Mouse (Mus musculus): Measurements from ENCODE around the gene Sema4a. TPM values are rescaled to one million over a fixed set of nuclear protein-coding genes. Genes with fewer than 3 reads are reported as not detected.

Gene Sema4a
- 87.8 and 314 TPM in 2 replicates for polyA plus RNA-seq (2012; ENCODE audit: low replicate concordance)

DNA sequence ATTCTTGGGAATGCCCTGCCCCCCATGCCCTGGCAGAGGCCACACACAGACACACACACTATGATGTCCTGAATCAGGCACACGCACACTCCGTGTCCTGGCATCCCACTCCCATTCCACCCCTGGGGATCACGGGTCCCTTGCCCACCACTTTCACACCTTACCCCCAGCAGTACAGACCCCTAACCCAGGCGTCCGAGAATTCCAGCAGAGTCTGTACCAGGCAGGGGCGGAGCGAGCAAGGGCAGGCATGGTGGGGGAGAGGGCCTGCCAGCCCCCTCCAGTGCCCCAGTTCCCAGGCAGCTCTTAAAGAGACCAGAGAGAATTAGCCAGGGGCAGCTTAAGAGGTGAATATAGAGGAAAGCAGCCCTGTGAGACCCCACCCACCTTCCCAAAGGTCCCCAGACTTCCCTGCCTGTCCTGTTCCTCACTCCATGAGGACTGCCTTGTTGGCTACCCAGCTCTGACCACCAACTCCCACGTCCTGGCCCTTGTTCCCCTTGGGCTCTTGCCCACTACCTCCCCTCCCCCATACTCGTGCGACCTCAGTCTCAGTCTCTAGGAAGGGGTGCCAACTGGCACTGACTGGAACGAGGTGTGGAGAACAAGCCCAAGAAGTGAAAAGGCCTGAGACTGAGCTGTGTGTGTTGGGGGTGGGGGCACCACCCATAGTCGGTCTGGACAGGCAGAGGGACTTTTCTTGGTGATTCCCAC is at the start of gene Sema4a:
Sema4a (minus strand) TSS at position 200 of the 714 bp plus-strand sequence.

DNA sequence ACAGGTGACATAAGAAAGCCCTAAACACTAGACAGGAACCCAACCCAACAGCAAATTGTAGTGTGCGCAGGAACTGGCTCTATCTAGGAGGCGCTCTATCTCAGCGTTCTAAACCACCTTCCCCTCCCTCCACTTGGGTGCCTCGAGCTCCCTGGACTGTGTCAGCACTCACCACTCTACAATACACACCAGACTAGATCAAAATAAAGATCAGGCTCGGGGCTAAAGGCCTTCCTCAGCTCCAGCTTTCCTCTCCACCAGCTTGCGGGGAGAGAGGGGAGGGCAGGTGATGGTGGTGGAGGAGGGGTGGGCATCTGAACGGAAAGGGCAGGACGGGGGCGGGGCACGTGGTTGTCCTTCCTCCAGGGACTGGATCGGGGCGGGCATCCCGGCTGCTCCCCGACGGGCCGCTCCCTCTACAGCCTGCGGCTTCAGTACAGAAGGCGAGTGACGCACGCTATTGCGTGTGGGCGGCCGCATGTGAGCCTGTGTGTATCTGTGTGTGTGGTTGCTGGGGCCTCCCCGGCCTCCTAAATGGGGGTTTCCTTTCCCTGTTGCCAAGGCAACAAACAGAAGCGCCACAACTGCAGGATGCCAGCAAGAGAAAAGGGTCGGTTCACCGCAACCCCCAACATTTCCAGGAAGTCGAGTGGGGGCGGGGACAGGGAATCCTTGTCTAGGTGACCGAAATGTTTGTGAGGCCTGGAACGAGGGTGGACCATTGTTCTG is 48.9 kb upstream of the Sema4a start, which contains the start of gene Lmna:
Lmna (minus strand) TSS at position 265 of the 729 bp plus-strand sequence.

DNA sequence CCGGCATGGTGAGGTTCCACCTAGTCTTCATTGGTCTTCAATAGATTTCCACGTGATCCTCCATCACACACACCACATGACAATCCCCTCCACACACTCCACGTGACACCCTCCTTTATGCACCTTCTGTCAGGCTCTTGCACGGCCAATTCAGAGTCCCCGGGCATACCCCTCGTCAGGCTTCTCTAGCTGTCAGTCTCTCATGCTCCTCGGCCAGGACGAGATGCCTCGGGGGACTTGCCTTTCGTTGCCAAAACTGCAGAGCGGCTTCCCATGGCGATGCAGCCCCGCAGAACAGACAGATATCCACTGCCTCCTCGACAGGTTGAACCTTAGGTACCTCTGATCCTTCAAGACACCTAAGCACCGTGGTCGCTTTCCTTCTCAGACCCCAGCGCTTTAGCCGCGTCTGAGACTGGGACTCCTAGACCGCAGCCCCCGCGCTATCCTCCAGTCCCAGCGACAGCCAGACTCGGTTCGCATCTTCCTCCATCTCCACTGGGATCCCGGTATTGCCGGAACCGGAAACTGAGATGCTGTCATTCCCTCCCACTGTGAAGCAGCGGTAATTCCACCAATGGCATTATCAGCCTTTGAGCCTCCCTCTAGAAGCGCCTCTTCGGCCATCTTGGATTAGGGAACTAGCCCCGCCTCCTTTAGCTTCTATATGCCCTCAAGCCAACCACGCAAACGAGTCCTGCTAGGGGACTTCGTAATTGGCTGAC is 36.2 kb downstream of the Sema4a start, which contains the start of gene Slc25a44:
Slc25a44 (minus strand) TSS at position 535 of the 725 bp plus-strand sequence.

DNA sequence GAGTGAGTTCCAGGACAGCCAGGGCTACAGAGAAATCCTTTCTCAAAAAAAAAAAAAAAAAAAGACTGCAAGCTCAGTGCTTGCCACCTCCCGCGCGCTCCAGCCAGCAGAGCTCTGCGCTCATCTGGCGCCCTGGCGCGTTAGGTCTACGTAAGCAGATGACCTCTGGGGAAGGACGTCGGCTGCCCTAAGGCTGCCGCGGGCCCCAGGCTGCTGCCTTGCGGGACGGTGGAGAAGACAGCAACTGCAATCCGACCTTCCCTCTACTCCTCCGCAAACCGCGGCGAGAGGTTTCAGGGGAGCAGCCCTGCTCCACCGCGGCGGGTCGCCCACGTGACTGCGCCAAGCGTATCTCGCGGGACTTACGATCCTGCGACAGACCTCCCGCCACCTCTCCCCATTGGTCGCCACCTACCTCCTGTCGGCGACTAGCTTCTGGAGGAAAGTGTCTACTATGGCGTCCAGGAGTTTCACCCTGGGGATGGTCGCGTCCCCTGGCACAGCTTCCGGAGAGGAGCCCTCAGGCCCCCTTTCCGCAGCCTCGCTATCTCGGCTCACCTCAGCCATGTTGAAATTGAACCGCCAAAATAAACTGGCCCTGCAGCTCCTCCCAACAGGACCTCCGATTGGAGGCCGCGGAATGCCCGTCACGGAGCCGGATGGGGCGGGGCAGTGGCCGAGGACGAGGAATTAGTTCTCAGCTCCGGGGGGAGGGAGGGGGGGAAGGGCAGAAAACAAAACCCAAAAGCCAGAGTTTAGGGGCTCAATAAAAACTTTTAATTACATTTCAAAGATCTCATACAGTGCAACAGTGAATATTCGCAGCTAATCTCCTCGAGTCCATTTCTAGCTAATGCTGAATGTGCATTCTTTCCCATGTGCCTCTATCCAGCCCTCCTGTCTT is 51.0 kb downstream of the Sema4a start, which contains the start of gene Pmf1:
Pmf1 (minus strand) TSS at position 591 of the 904 bp plus-strand sequence.

Other genes starting within 250 kb of the Sema4a start
- gene Rhbg, start 206.5 kb downstream of the Sema4a start, polyA plus RNA-seq (2012; ENCODE audit: low replicate concordance), result 0.09 TPM in 2 replicates
- not detected in 2 replicates for gene Gm38392, start 174.0 kb downstream of the Sema4a start, polyA plus RNA-seq (2012; ENCODE audit: low replicate concordance)
- 1.1 and 1.4 TPM in 2 replicates for gene Tsacc, start 164.2 kb downstream of the Sema4a start, polyA plus RNA-seq (2012; ENCODE audit: low replicate concordance)
- gene Cct3, start 164.1 kb downstream of the Sema4a start, polyA plus RNA-seq (2012; ENCODE audit: low replicate concordance), result 4.2 and 11.7 TPM in 2 replicates
- 28.3 and 133 TPM in 2 replicates for gene Glmp, start 136.2 kb downstream of the Sema4a start, polyA plus RNA-seq (2012; ENCODE audit: low replicate concordance)
- gene Tmem79, start 125.0 kb downstream of the Sema4a start, polyA plus RNA-seq (2012; ENCODE audit: low replicate concordance), result 0.81 and 2.4 TPM in 2 replicates
- 67.3 and 68.3 TPM in 2 replicates for gene Smg5, start 124.9 kb downstream of the Sema4a start, polyA plus RNA-seq (2012; ENCODE audit: low replicate concordance)
- 0.22 TPM in 1 of 2 replicates, not detected in the other for gene Paqr6, start 96.6 kb downstream of the Sema4a start, polyA plus RNA-seq (2012; ENCODE audit: low replicate concordance)
- not detected in 2 replicates for gene Bglap3, start 88.4 kb downstream of the Sema4a start, polyA plus RNA-seq (2012; ENCODE audit: low replicate concordance)
- gene Bglap2, start 82.5 kb downstream of the Sema4a start, polyA plus RNA-seq (2012; ENCODE audit: low replicate concordance), result not detected in 2 replicates
- gene Bglap, start 76.7 kb downstream of the Sema4a start, polyA plus RNA-seq (2012; ENCODE audit: low replicate concordance), result not detected in 2 replicates
- 86.8 and 96.4 TPM in 2 replicates for gene Pmf1, start 50.9 kb downstream of the Sema4a start, polyA plus RNA-seq (2012; ENCODE audit: low replicate concordance)
- 3.3 and 9.8 TPM in 2 replicates for gene Slc25a44, start 36.0 kb downstream of the Sema4a start, polyA plus RNA-seq (2012; ENCODE audit: low replicate concordance)
- gene Lmna, start 48.8 kb upstream of the Sema4a start, polyA plus RNA-seq (2012; ENCODE audit: low replicate concordance), result 37.6 and 43.2 TPM in 2 replicates
- gene Mex3a, start 71.2 kb upstream of the Sema4a start, polyA plus RNA-seq (2012; ENCODE audit: low replicate concordance), result 1.2 and 1.6 TPM in 2 replicates
- gene Rab25, start 87.1 kb upstream of the Sema4a start, polyA plus RNA-seq (2012; ENCODE audit: low replicate concordance), result 0.21 TPM in 1 of 2 replicates, not detected in the other
- 34.9 and 125 TPM in 2 replicates for gene Lamtor2, start 91.9 kb upstream of the Sema4a start, polyA plus RNA-seq (2012; ENCODE audit: low replicate concordance)
- 40.8 and 50.4 TPM in 2 replicates for gene Ubqln4, start 92.6 kb upstream of the Sema4a start, polyA plus RNA-seq (2012; ENCODE audit: low replicate concordance)
- gene Ssr2, start 114.7 kb upstream of the Sema4a start, polyA plus RNA-seq (2012; ENCODE audit: low replicate concordance), result 19.9 and 162 TPM in 2 replicates
- 309 and 746 TPM in 2 replicates for gene Arhgef2, start 144.8 kb upstream of the Sema4a start, polyA plus RNA-seq (2012; ENCODE audit: low replicate concordance)
- not detected in 2 replicates for gene Rxfp4, start 192.0 kb upstream of the Sema4a start, polyA plus RNA-seq (2012; ENCODE audit: low replicate concordance)
- gene Khdc4, start 224.6 kb upstream of the Sema4a start, polyA plus RNA-seq (2012; ENCODE audit: low replicate concordance), result 21.4 and 31.5 TPM in 2 replicates

Data from hematopoietic multipotent progenitor cell, adult 10-12 weeks (in vitro differentiated cells).